Mouse (Mus musculus) right cerebral cortex, postnatal 14 days (tissue): ENCODE measurements around the gene Mmp2.
A peak's percentile ranks its signal among the peaks of the same experiment; 100 is the strongest.
"Not testable (repeated sequence)": the region's sequence is repeated elsewhere in the genome, so short reads cannot be mapped to it uniquely, and the experiment has no call there.

ENCODE experiments used
- DNase-seq: peaks from one replicate; pipeline ENCODE4 v3.0.0; 2022

The Mmp2 gene

GRCm38 (mm10) chr8:92827243-92828034 lies at the start of gene Mmp2:
Gene Mmp2 (plus strand): TSS chr8:92827291.
- DNase-seq, result no peak

- no peak for DNase-seq
These were observed 46.1 kb upstream of the Mmp2 start for GRCm38 (mm10) chr8:92780976-92781375.

DNA sequence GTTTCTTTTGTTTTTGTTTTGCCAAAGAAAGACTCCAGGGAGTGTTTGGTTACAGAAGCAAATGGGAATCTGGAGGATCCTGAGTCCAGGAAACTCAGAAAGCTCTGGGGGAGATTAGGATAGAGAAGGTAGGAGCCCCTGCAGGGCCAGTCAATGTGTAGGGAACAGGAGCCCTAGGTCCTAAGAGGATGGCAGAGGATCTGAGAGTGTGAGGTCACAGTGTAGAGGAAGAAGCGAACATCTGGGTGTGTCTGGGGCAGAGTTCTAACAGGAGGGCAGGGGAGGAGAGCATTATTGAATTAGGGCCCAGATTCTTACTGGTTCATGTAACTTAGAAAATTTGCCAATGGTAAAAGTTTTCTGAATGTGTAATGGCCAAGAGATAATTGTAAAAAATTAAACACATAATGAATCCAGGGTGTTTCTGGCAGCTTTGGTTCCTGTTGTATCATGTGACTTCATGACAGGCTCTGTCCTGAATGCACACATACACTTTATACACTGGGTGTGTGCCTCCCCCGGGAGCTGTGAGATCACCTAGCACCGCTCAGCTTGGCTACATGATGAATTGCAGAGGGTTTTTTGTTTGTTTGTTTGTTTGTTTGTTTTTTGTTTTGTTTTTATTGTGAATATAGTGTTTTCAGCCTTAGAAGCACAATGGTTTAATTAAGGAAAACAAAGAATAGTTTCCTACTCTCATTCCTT lies 43.0 kb upstream of the Mmp2 start:
- no peak for DNase-seq

DNA sequence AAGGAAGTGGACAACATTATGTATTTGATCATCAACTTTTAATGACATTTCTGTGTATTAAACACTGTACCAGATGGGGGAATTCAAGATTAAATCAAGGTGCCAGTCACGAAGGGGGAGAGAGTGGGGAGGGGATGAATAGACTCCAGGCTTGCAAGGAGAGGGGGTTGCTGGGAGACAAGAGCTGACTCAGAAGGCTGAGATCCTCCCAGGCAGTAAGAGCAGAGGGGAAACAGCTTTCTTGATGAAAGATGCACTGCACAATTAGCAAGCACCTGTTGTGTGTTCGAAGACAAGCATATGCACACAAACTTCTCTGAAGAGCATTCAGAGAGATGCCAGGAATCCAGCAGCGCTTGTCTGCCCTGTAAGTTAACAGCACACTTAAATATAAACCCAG lies 36.3 kb upstream of the Mmp2 start:
- no peak for DNase-seq

DNA sequence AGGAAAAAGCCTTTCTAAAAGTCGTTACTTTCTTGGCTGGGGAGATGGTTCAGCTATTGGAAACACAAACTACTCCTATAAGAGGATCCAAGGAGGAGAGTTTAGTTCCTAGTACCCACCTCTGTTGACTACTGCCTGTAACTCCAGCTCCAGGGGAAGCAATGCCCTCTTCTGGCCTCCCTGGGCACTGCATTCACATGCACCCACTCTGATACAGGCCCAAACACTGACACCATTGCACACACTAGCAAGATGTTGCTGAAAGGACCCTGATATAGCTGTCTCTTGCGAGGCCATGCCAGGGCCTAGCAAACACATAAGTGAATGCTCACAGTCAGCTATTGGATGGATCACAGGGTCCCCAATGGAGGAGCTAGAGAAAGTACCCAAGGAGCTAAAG lies 35.1 kb upstream of the Mmp2 start:
- DNase-seq, result not testable (repeated sequence)

DNA sequence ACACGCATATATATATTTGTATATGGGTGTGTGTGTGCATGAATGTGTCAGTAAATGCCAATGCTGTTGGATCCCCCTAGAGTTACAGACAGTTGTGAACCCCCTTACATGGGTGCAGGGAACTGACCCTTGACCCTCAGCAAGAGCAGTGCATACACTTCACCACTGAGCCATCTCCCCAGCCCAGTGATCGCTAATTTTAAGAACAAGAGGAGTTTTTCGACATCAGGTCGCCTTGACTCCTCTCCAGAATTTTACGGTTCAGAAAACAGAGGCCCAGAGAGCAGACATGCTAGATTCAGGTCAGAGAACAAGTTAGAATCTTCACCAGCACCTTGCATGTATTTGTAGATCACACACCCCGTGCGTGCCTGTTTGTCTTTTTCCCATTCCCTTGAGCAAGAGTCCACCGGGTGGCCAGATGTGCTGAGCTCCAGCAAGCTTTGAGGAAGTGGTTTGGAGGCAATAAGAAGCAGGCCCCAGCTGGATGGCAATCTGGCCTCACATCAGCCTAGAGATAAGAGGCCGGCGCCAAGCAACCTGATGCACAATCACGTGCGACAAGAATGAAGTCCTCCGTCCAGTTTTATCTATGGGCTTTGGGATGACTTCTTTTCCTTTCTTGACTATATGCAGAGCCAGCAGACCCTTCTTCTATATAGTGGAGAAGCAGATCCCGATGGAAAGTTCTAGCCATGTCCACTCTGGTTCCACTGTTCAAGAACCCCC lies 33.1 kb upstream of the Mmp2 start:
- no peak for DNase-seq

DNA sequence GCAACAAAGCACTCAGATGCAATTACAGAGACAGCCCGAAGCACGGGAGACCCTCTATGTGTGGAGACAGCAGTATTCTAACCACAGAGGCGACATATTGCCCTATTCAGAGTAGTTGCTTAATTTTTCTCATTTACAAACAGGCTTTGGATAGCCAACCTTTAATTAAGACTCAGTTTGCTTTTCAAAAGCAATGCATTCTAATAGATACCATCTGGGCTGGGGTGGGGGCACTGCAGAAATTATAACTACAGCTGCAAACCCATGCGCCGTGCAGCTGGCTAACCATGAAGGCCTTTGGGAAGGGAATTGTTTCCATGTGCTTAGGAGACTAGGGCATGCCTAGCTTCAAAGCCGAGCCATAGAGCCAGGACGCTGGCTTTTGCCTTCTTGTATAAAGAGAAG lies 29.6 kb upstream of the Mmp2 start:
- DNase-seq, result no peak

GRCm38 (mm10) chr8:92799406-92799805 lies 27.7 kb upstream of the Mmp2 start:
- no peak for DNase-seq

GRCm38 (mm10) chr8:92801231-92801630 lies 25.9 kb upstream of the Mmp2 start:
- DNase-seq, result no peak

GRCm38 (mm10) chr8:92802591-92802990 lies 24.5 kb upstream of the Mmp2 start:
- DNase-seq, result no peak

DNA sequence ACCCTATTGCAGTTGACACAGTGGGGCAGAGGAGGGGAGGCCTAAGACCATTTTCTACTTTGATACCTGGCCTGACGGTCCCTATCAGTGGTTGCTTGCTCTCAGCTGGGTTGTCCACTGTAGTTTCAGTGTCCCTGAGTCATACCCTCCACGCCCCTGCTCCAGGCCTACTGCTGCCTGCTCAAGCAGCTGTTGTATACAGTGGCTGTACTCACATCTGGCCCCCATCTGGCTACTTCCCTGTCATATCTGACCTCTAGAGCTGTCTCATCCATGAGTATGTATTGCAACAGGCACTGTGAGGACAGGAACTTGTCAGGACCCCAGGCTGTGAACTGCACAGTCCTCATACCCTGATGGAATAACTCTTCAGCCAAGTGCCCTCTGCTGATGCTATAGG lies 14.3 kb upstream of the Mmp2 start:
- no peak for DNase-seq

DNA sequence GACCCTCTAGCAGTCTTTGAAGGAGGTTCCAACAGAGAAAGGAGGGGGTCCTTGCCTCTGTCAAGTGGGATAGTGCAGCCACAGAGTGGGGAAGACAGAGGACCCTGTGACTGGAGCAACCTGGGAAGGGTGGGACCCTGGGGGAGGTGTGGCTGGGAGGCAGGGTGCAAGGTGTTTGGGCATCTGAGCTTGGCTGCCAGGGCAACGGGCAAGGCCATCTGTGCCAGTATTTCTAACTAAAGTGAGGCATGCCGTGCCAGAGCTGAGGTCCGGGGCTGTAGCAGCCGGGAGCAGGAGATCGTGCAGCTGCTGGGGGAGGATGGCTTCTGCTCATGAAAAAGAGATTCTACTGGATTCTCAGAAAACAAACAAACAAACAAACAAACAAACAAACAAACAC lies 11.4 kb upstream of the Mmp2 start:
- no peak for DNase-seq

GRCm38 (mm10) chr8:92817928-92818818 lies 8.9 kb upstream of the Mmp2 start:
- DNase-seq, result peak; percentile 91

DNA sequence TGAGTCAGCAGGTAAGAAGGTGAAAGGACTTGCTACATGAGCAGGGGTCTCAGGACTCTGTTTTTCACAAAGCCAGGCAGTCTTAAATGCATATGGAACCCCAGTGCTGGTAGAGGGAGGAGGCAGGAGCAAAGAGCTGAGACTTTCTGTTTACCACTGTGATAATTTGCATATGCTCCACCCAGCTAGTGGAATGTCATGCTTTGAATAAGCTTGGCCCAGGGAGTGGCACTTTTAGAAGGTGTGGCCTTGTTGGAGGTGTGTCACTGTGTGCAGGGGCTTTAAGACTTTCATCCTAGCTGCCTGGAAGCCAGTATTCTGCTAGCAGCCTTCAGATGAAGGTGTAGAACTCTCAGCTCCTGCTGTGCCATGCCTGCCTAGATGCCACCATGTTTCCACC lies 5.9 kb upstream of the Mmp2 start:
- DNase-seq, result no peak

GRCm38 (mm10) chr8:92822386-92822785 lies 4.7 kb upstream of the Mmp2 start:
- DNase-seq, result no peak

DNA sequence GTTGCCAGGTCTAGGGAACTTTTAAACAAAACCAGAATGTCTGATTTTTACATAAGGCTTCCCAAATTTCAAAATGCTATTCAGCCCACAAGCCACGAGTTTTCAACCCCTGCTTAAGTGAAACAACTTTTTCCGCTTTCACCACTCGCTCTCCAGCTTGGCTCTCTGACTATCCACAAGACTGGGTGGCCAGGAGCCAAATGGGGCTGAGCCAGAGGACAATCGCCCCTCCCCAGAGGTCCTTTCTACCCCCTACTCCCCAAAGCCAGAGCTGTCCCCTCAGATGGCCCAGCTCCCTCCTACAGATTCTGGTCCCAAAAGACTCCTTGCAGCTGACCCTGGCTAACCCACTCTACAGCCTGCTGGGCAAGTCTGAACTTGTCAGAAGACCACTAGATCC lies 1.1 kb upstream of the Mmp2 start:
- no peak for DNase-seq

- DNase-seq, result peak; percentile 48
These were observed 1.2 kb downstream of the Mmp2 start for GRCm38 (mm10) chr8:92828251-92828743.

- DNase-seq, result no peak
These were observed 7.1 kb downstream of the Mmp2 start for GRCm38 (mm10) chr8:92834065-92834731.

GRCm38 (mm10) chr8:92834786-92835500 lies 7.9 kb downstream of the Mmp2 start:
- no peak for DNase-seq

GRCm38 (mm10) chr8:92835901-92836300 lies 8.8 kb downstream of the Mmp2 start:
- DNase-seq, result no peak

GRCm38 (mm10) chr8:92838616-92839015 lies 11.5 kb downstream of the Mmp2 start:
- DNase-seq, result no peak
